Mouse (Mus musculus): ENCODE measurements around the gene Tmem165.
A peak's percentile ranks its signal among the peaks of the same experiment; 100 is the strongest.

Gene Tmem165

DNA sequence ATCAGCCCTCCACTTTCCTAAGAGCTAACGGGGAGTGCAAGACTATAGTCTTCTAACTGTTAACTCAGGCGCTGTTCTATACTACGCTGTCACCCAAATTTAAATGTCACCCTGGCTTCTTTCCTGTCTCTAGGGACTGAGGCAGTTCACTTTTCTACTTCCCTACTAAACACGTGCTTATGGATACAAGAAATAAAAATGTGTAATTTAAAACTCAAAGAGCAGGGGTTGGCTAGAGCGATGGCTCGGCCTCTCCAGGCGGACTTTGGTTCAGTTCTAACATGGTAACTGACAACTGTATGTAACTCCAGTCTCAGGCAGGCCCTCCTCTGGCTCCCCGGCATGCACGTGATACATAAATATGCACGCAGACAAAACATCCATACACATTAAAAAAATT lies 60.8 kb downstream of the Tmem165 start:
- ATAC-seq (ENCODE audit: low TSS enrichment), result no peak

DNA sequence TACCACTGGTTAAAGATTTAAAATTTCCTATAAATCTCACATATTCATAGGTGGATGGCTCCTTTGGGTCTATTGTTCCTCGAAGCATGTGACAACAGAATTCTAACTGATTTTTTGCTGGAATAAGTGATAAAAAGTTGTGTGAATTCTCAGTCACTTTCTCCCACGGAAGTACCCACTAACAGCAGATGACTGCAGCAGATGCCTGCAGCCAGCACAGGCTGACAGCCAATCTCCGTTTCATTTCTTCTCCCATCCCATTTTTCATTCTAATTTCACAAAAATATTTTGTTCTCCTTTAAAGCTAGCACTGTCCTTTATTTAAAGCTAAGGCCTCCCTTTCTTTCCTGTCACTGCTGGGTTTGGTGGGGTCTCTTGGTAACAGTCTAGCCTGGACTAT lies 61.7 kb downstream of the Tmem165 start:
- peak; percentile 81 for ATAC-seq (ENCODE audit: low TSS enrichment)

DNA sequence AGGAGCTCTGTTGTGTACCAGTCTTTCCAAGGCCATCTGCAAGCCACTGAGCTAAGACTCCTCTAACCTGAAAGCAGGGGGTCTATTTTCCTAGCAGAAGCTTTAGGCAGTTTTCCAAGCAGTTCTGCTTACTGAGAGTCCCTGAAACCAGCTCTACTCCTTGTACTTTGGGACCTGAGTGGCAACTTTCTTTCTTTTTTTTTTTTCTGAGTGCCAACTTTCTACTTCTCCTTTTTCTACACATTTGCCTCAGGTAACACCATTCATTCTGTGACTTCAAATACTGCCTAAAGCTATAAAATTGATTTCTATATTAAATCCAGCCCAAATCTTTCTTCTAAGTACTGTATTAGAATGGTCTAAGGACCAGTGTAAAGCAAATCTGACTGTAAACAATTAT lies 62.9 kb downstream of the Tmem165 start:
- ATAC-seq (ENCODE audit: low TSS enrichment), result no peak

DNA sequence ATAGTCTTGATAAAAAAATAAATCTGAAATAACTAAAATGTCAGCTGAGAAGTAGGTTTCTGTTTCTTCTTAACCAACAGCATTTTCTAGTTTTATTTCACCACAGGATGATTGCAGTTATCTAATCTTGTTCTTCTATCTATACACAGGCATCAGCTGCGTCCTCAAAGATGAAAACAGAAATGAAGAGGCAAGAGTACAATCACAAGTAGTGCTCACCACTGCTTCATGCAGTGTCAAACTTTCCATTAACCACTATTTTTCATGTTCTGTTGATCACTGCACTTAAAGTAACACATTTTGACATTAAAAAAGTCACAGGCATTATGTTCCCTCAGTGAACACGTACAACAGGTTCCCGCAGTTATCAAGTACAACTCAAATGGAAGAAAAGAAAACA lies 67.3 kb downstream of the Tmem165 start:
- ATAC-seq (ENCODE audit: low TSS enrichment), result no peak

All from frontal cortex, adult (tissue).